Mouse (Mus musculus) 416B (cell line): ENCODE results near the gene Dpysl4.
A peak's percentile ranks its signal among the peaks of the same experiment; 100 is the strongest.

ENCODE experiments used
- DNase-seq: peaks from one replicate; pipeline ENCODE4 v3.0.0; 2011; ENCODE audit warnings: low read depth

Dpysl4 gene

GRCm38 (mm10) chr7:139100531-139101095 lies 14.8 kb downstream of the Dpysl4 start:
- DNase-seq = no peak

GRCm38 (mm10) chr7:139101286-139101804 lies 15.5 kb downstream of the Dpysl4 start:
- no peak for DNase-seq

GRCm38 (mm10) chr7:139101826-139102225 lies 16.0 kb downstream of the Dpysl4 start:
- DNase-seq = no peak

DNA sequence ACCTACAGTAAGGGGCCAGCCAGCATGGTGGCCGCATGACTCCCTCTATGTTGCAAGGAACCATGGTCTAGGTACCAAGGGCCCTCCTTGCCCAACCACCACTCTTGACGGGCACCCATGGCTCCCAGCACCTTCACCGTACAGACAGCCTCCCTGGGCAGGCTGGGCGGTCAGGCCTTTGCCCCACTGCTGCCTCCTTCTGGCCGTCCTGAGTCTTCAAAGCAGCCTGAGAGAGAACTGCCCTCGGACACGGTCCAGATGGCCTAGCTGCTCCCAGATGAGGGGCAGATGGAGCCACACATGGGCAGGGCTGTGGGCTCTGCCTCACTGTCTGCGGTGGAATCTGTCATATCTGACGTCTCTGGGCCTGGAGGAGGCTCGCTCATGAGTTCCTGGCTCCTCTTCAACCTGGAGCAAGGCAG lies 18.2 kb downstream of the Dpysl4 start:
- DNase-seq = peak; percentile 2

DNA sequence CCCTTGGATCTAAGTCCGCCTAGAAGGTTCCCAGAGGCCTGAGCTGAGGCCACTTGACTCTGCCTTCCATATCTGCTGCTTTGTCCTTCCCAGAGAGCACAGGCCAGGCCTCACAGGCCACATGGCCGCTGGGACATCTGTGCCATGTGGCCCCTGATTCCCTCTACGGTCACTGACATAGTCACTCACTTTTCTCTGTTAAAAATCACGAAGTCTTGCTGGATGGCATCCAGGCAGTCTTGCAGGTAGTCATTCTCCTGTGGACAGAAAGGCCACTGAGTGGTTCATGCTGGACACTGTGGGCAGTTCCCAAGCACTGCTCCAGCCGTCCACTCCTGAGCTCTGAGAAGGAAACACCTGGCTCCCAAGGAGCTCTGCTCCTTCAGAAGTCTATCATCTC lies 19.3 kb downstream of the Dpysl4 start:
- no peak for DNase-seq

GRCm38 (mm10) chr7:139105705-139106104 lies 19.9 kb downstream of the Dpysl4 start:
- no peak for DNase-seq

DNA sequence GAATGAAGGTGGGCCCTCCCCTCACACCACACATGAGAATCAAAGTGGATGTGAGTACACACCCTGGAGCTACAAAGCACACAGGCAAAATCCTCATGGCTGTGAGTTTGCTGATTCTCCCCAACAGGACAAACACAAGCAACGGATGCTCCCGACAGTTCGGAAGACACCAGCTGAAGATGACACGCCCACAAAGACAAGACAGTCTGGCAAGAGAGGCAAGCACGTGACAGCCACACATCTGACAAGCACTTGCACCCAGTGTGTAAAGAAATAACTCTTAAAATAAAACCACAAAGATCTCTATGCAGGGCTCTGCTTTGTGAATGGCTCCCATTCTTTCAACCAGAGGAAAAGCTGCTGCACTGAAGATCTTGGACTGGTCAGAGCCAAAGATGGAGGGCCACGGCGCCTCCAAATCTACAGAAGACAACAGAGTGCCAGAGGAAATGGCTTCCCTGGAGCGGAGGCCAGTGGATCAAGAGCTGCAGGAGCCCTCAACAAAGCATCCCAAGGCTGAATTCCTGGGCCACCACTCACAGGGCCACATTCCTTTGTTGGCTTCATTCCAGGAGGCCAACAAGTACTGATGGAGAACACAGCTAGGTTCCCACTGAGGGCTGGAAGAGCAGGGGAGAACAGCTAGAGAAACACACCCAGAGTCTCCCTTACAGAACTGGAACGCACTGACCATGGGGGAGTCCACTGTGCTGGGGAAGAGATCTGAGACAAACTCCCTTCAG lies 22.3 kb downstream of the Dpysl4 start:
- DNase-seq = no peak

- DNase-seq = peak; percentile 73
These were observed 33.5 kb downstream of the Dpysl4 start for GRCm38 (mm10) chr7:139119152-139119774.

DNA sequence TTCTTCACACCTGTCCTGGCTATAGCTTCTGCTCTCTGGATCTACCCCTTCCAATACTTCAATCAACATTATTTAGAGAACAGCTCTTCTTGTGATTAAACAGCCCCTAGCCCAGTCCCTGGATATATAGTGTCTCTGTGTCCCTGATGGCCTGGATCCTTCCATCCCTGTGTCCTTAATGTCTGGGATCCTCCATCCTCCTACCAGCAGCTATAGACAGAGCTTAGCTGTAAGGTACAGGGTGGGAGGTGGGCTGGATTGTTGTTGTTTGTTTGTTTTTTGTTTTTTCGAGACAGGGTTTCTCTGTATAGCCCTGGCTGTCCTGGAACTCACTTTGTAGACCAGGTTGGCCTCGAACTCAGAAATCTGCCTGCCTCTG lies 34.0 kb downstream of the Dpysl4 start:
- no peak for DNase-seq

GRCm38 (mm10) chr7:139125881-139126280 lies 40.1 kb downstream of the Dpysl4 start:
- DNase-seq = no peak

- no peak for DNase-seq
These were observed 40.7 kb downstream of the Dpysl4 start for GRCm38 (mm10) chr7:139126549-139126948.

DNA sequence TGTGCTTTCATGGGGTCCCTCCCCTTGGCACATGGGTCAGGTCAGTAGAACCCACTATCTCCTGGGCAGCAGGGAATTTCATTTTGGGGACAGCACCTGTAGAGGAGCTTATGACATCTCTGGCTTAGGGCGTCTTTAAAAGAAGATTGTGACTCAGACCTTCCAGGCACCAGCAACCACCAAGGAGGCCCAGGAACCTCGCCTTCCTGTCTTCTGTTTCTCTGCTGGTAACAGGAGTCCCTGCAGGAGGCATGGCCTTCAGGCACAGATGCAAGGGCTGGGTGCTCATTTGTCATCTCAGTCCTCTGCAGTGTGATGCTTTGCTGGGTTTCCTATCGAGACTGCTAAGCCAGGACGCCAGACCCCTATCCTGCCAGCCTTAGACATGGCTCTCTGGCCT lies 43.2 kb downstream of the Dpysl4 start:
- no peak for DNase-seq

DNA sequence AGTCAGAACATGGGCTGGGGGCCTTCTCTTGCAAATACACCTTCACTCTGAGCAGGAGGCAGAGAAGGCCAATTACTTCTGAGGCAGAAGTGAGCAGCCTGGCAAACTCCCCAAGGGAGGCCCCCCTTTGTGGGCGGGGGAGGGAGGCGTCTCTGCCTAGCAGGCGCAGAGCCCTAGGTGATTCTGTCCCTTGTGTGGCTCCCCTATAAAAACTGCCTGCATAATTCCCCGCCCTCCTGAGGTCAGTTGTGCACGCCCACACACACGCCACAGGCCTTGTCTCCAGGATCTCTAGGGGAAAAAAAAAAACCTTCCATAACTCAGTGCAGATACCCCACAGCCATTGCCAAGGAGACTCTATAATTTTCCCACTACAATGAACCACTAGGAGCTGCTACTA lies 44.6 kb downstream of the Dpysl4 start:
- no peak for DNase-seq

GRCm38 (mm10) chr7:139131538-139131937 lies 45.7 kb downstream of the Dpysl4 start:
- DNase-seq = no peak

DNA sequence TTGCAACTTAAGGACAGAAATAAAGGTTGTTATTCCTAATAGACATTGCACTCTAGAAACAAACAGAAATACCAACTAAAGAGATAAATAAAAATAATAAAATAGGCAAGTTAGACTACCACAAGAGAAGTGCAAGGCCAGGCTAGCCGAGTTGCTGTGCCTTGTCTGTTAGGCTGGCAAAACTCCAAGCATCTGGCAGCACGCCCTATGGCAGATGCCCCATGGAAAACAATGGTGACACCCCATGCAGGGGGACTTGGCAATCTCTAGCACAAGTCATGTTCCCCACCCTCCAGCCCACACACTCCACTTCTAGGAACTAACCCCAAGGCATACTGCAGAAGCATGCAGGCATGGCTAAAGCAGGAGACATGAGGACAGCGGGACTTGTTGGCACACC lies 47.6 kb downstream of the Dpysl4 start:
- no peak for DNase-seq

DNA sequence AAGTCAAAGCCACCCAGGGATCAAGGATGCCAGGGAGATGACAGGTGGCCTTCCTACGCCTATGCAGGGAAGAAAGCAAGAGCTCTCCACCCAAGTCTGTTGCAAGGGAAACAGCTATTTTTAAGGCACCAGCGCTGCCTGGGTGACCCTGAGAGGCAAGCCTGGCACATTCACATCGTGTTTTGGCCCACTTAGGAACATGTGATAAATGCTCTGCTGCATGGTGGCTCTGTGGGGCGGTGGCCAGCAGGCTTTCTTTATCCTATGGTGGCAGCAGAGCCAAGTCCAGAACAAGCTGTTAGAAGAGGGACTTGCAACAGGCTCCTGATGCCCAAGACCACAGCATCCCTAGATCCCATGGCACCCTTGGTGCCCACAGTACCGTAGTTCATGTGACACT lies 49.4 kb downstream of the Dpysl4 start:
- DNase-seq = no peak

GRCm38 (mm10) chr7:139136906-139137491 lies 51.2 kb downstream of the Dpysl4 start:
- no peak for DNase-seq

- DNase-seq = no peak
These were observed 54.2 kb downstream of the Dpysl4 start for GRCm38 (mm10) chr7:139139921-139140461.

GRCm38 (mm10) chr7:139143785-139144184 lies 58.0 kb downstream of the Dpysl4 start:
- DNase-seq = no peak

DNA sequence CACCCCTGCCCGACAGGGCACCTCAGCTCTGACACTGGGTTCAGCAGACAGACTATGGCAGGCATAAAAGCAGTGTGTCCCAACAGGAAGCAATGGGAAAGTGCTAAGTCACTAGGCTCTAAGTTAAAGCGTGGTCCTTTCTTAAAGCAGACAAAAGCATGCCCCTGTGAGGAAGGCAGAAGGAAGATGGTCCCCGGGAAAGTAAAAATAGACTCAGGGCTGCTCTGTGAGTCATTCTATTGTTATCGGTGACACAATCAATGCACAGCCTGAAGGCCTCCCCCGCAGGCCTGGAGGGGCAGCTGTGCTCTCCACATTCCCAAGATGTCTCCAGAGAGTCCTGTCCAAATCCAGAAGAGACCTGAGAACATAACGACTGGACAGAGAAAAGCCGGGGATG lies 60.1 kb downstream of the Dpysl4 start:
- DNase-seq = peak; percentile 52

- DNase-seq = no peak
These were observed 61.6 kb downstream of the Dpysl4 start for GRCm38 (mm10) chr7:139147360-139147759.

- DNase-seq = no peak
These were observed 63.6 kb downstream of the Dpysl4 start for GRCm38 (mm10) chr7:139149373-139149772.

DNA sequence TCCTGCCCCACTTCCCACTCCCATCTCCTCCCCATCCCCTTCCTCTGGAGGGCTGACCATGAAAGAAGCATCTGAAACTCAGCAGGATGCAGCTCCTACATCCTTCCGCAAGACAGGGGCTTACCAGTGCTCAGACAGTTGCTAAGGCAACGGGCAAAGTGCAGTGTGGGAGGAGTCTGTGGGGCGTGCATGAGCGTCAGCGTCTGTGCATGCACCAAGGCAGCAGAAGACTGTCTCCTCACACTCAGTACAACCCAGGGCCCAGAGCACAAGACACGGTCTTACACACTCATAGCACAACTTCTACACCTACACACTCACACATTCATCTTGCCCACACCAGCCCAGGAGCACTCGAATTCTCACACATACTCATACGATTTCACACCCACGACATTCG lies 65.3 kb downstream of the Dpysl4 start:
- no peak for DNase-seq
